Mouse (Mus musculus) E14TG2a.4 (cell line): Measurements from ENCODE around the gene Pofut2.

Experiments
- H3K27me3 ChIP-seq: 2 replicates; pipeline ENCODE4 v1.6.1; 2014; ENCODE audit warnings: low read length, control low read depth; ENCODE audit not compliant: insufficient read depth
- H3K36me3 ChIP-seq: 2 replicates; pipeline ENCODE4 v1.6.1; 2014; ENCODE audit warnings: low read length, control low read depth; ENCODE audit not compliant: insufficient read depth
- H3K4me1 ChIP-seq: replicated peaks from 2 replicates; pipeline ENCODE4 v1.6.1; 2014; ENCODE audit warnings: low read depth, low read length, control low read depth
- H3K4me3 ChIP-seq: replicated peaks from 2 replicates; pipeline ENCODE4 v1.5.1; 2014; ENCODE audit warnings: mild to moderate bottlenecking, low read length
- H3K9me3 ChIP-seq: 2 replicates; pipeline ENCODE4 v1.6.1; 2014; ENCODE audit warnings: low read length, control low read depth
- CTCF ChIP-seq: conservative IDR thresholded peaks from 2 replicates; pipeline ENCODE4 v1.5.1; 2014; ENCODE audit warnings: low read length
- NANOG ChIP-seq: IDR thresholded peaks from 2 replicates; pipeline ENCODE4 v1.6.1; 2014; ENCODE audit warnings: borderline replicate concordance, low read length, mixed read lengths
- POU5F1 ChIP-seq: IDR thresholded peaks from 2 replicates; pipeline ENCODE4 v1.6.1; 2014; ENCODE audit warnings: low read length, borderline replicate concordance

Gene Pofut2

GRCm38 (mm10) chr10:77304840-77305533, 46.0 kb downstream of the Pofut2 start:
- Histone ChIP-seq H3K36me3 (peaks cover 15% of the 10 kb centered on the region), H3K27me3 (no peaks in the 10 kb centered on the region), H3K4me3 (no peak overlapping the region), H3K9me3 (no peaks in the 10 kb centered on the region), H3K4me1 (peaks cover 13% of the 10 kb centered on the region)
- no peak for TF ChIP-seq CTCF
- no peak for TF ChIP-seq NANOG
- no peak for TF ChIP-seq POU5F1

- H3K27me3 ChIP-seq = no peaks in the 10 kb centered on the region
- no peak for TF ChIP-seq CTCF
- TF ChIP-seq POU5F1 = no peak
- no peak for TF ChIP-seq NANOG
- H3K36me3 ChIP-seq = peaks cover 16% of the 10 kb centered on the region
- peaks cover 10% of the 10 kb centered on the region for H3K4me1 ChIP-seq
- no peaks in the 10 kb centered on the region for H3K9me3 ChIP-seq
- no peak overlapping the region for H3K4me3 ChIP-seq
Observed at GRCm38 (mm10) chr10:77305766-77306165, 46.7 kb downstream of the Pofut2 start.

- Histone ChIP-seq H3K4me1 (peaks cover 7% of the 10 kb centered on the region), H3K9me3 (no peaks in the 10 kb centered on the region), H3K36me3 (peaks cover 18% of the 10 kb centered on the region), H3K27me3 (no peaks in the 10 kb centered on the region), H3K4me3 (no peak overlapping the region)
- TF ChIP-seq POU5F1 (no peak), NANOG (no peak), CTCF (no peak)
Observed at GRCm38 (mm10) chr10:77308978-77309377, 50.0 kb downstream of the Pofut2 start.

- TF ChIP-seq NANOG (no peak), POU5F1 (no peak), CTCF (no peak)
- no peaks in the 10 kb centered on the region for H3K4me1 ChIP-seq
- peaks cover 18% of the 10 kb centered on the region for H3K36me3 ChIP-seq
- no peaks in the 10 kb centered on the region for H3K9me3 ChIP-seq
- no peaks in the 10 kb centered on the region for H3K27me3 ChIP-seq
- no peak overlapping the region for H3K4me3 ChIP-seq
Observed at GRCm38 (mm10) chr10:77314711-77315266, 55.8 kb downstream of the Pofut2 start.

- no peaks in the 10 kb centered on the region for H3K9me3 ChIP-seq
- peaks cover 11% of the 10 kb centered on the region for H3K36me3 ChIP-seq
- no peaks in the 10 kb centered on the region for H3K27me3 ChIP-seq
- no peak overlapping the region for H3K4me3 ChIP-seq
- H3K4me1 ChIP-seq = no peaks in the 10 kb centered on the region
- no peak for TF ChIP-seq POU5F1
Observed at GRCm38 (mm10) chr10:77315682-77316081, 56.7 kb downstream of the Pofut2 start.
